Mouse (Mus musculus) midbrain, embryonic 13.5 days (tissue): ENCODE results near the gene Nsg1. TPM values are rescaled to one million over a fixed set of nuclear protein-coding genes. Genes with fewer than 3 reads are reported as not detected.

Experiments
- ATAC-seq: fragments of 200-750 bp; cut with Nextera tagmentation; 2 replicates; pipeline ENCODE4 v1.8.0; 2017; ENCODE audit warnings: mild to moderate bottlenecking, moderate TSS enrichment, moderate library complexity
- H3K27ac ChIP-seq: fragments of 300-500 bp; sonication (generic); 2 replicates; pipeline ENCODE4 v1.5.1; 2015; ENCODE audit warnings: inconsistent platforms, mild to moderate bottlenecking, moderate library complexity
- H3K27me3 ChIP-seq: fragments of 300-500 bp; sonication (generic); 2 replicates; pipeline ENCODE4 v1.6.1; 2015; ENCODE audit warnings: mild to moderate bottlenecking, inconsistent platforms
- H3K36me3 ChIP-seq: fragments of 300-500 bp; sonication (generic); 2 replicates; pipeline ENCODE4 v1.6.1; 2015; ENCODE audit warnings: mild to moderate bottlenecking, inconsistent platforms
- H3K4me1 ChIP-seq: fragments of 300-500 bp; sonication (generic); replicated peaks from 2 replicates; pipeline ENCODE4 v1.6.1; 2015; ENCODE audit warnings: inconsistent platforms
- H3K4me2 ChIP-seq: fragments of 300-500 bp; sonication (generic); replicated peaks from 2 replicates; pipeline ENCODE4 v1.6.1; 2015; ENCODE audit warnings: moderate library complexity, mild to moderate bottlenecking, inconsistent platforms
- H3K4me3 ChIP-seq: fragments of 300-500 bp; sonication (generic); replicated peaks from 2 replicates; pipeline ENCODE4 v1.5.1; 2015; ENCODE audit warnings: mild to moderate bottlenecking, inconsistent platforms
- H3K9ac ChIP-seq: fragments of 300-500 bp; sonication (generic); replicated peaks from 2 replicates; pipeline ENCODE4 v1.6.1; 2015; ENCODE audit warnings: mild to moderate bottlenecking, inconsistent platforms
- H3K9me3 ChIP-seq: fragments of 300-500 bp; sonication (generic); 2 replicates; pipeline ENCODE4 v1.6.1; 2016; ENCODE audit warnings: mild to moderate bottlenecking, inconsistent platforms
- WGBS: fragments of 180-500 bp; shearing (Covaris S2); methylation state at CpG from one replicate; pipeline ENCODE4 v1.1.7; 2015; 5-methylcytosine and 5-hydroxymethylcytosine counted together
- polyA plus RNA-seq: library from polyadenylated mRNA; unstranded; fragments of >200 nt; fragmentation: Nextera tagmentation; extraction: Ambion mirVana; gene quantifications from 2 replicates; pipeline ENCODE4 v1.2.1, GENCODE M21; 2015

Nsg1 gene
- polyA plus RNA-seq, 1 experiment from 2014 or later = 870 TPM

DNA sequence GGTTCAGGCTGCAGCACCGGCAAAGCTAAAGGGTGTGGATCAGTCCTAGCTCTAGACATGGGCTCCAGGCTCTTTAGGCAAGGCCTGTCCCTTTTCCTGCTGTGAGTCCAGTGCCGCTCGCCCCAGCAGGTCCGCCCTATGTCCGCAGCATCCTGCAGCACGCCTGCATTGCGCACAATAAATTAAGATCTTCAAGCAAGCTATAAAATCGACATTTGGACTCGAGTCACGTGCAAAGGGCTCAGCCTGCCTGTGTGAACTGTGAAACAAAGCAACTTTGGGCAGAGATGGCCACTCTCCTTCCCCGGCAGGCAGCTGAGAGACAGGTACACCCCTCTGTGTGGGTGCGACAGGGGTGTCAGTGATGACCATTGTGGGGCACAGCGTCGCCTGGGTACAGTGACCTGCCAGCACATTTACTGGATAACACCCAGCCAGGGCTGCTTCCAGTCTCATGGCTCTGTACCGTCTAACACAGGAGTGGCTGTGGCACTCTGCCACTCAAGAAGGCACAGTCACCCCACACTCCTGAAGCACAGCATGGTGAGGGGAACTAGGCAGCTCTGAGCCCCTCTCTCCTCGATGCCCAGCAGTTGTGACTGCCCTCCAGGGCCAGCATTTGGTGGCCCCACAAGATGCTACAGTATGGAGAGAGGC, 14.7 kb upstream of the Nsg1 start:
- H3K4me2 ChIP-seq = no peak overlapping the region
- H3K4me1 ChIP-seq = no peaks in the 10 kb centered on the region
- ATAC-seq = no peak
- no peak overlapping the region for H3K27ac ChIP-seq
- 0 out of 2 replicates have a peak, but pooled peaks cover 3% of the 10 kb centered on the region for H3K27me3 ChIP-seq
- no peak overlapping the region for H3K4me3 ChIP-seq
- H3K9me3 ChIP-seq = no peaks in the 10 kb centered on the region
- H3K9ac ChIP-seq = no peak overlapping the region
- no peaks in the 10 kb centered on the region for H3K36me3 ChIP-seq
- 83% methylated on average over 16 of the region's 16 CpGs for WGBS

DNA sequence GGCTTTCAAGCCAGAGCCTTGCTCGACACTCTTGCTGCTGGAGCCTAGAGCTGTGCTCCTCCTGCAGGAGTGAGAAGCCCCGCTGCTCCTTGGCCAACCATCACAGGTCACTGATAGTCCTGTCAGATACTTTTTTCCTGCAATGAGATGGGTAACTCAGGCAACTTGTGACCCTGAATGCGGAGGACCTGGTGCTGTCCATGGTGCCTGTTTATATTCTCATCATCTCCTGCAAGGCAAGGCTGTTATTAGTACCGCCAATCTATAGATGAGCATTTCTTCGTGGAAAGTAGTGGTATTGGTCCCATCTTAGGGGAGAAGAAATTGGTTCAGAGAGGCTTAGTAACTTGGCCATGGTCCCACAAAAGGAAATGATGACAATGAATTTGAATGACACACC, 14.1 kb upstream of the Nsg1 start:
- no peak for ATAC-seq
- Histone ChIP-seq H3K4me2 (no peak overlapping the region), H3K27me3 (0 out of 2 replicates have a peak, but pooled peaks cover 3% of the 10 kb centered on the region), H3K9me3 (no peaks in the 10 kb centered on the region), H3K4me3 (no peak overlapping the region), H3K27ac (no peak overlapping the region), H3K36me3 (no peaks in the 10 kb centered on the region), H3K4me1 (no peaks in the 10 kb centered on the region), H3K9ac (no peak overlapping the region)
- WGBS = 59% methylated on average over 5 of the region's 5 CpGs

- Histone ChIP-seq H3K4me2 (no peak overlapping the region), H3K4me3 (no peak overlapping the region), H3K4me1 (no peaks in the 10 kb centered on the region), H3K27me3 (0 out of 2 replicates have a peak, but pooled peaks cover 1% of the 10 kb centered on the region), H3K9ac (no peak overlapping the region), H3K9me3 (no peaks in the 10 kb centered on the region), H3K36me3 (no peaks in the 10 kb centered on the region), H3K27ac (no peak overlapping the region)
- ATAC-seq = peak; percentile 53; the same call in 1 of the 2 replicates
- 71% methylated on average over 11 of the region's 11 CpGs for WGBS
Measured at GRCm38 (mm10) chr5:38168497-38168896, 8.8 kb upstream of the Nsg1 start.

DNA sequence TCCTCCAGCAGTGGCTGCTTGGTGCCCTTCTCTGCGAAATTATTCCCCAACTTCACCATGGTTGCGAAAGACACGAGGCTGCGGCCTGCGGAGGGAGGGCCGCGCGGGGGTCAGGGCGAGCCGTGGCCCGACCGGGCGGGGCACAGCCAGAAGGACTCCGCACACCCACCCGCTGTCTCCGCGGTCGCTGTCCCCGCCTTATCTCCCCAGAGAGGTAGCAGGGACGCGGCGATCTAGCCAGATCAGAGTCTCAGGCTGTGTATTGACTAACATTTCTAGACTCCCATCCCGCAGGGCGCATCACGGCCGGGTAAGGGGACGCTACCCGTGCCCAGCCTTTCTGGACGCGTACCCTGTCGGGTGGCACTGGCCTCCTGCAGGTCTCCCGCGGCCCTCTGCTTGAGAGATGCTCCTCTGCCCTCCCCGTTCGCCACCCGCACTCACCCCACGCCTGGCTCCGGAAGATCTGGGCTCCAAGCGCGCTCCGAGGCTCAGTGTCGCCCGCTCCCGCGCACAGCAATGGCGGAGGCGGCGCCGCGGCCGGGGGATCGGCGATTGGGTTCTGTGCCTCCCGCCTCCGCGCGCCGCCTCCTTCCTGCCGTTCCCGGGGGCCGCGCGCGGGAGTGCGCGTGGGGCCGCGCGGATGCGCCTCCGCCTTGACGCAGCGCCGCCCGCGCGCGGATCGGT, 617 bp downstream of the Nsg1 start:
- Histone ChIP-seq H3K9ac (peak overlapping the region; percentile 100), H3K27ac (peak overlapping the region; percentile 97), H3K27me3 (peaks cover 15% of the 10 kb centered on the region; the same call in 1 of the 2 replicates), H3K9me3 (no peaks in the 10 kb centered on the region), H3K36me3 (peaks cover 35% of the 10 kb centered on the region), H3K4me3 (peak overlapping the region; percentile 96), H3K4me1 (peaks cover 48% of the 10 kb centered on the region), H3K4me2 (peak overlapping the region; percentile 85)
- peak; percentile 82 for ATAC-seq
- under 1% methylated on average over 69 of the region's 79 CpGs for WGBS

- Histone ChIP-seq H3K4me1 (peaks cover 54% of the 10 kb centered on the region), H3K27me3 (peaks cover 15% of the 10 kb centered on the region; the same call in 1 of the 2 replicates), H3K9me3 (no peaks in the 10 kb centered on the region), H3K27ac (peak overlapping the region; percentile 97), H3K36me3 (peaks cover 41% of the 10 kb centered on the region), H3K4me3 (peak overlapping the region; percentile 96), H3K4me2 (peak overlapping the region; percentile 85), H3K9ac (peak overlapping the region; percentile 100)
- WGBS = 1% methylated on average over 17 of the region's 17 CpGs
- ATAC-seq = peak; percentile 49
Measured at GRCm38 (mm10) chr5:38158501-38158946, 1.2 kb downstream of the Nsg1 start.

GRCm38 (mm10) chr5:38157481-38158020, 2.2 kb downstream of the Nsg1 start:
- H3K36me3 ChIP-seq = peaks cover 51% of the 10 kb centered on the region

DNA sequence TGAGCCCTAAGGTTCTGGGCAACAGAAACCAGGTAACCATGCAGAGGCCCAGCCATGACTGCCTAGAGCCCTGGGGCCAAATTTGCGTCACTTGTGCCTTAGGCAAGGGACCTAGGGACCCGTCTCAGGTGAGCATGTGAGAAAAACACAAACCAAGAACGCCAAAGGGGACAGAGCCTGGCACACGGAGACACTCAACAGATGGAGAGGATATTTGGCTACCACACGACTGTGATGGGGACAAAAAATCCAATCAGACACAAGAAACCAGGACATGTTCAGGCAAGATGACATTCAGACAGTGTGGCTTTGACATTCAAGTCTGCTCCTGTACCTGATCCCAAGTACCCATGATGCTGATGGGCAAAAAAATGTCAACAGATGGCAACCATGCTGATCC, 6.1 kb downstream of the Nsg1 start:
- peak overlapping the region; percentile 15; the same call in 1 of the 2 replicates for H3K9ac ChIP-seq
- no peaks in the 10 kb centered on the region for H3K9me3 ChIP-seq
- no peak overlapping the region for H3K4me3 ChIP-seq
- no peaks in the 10 kb centered on the region for H3K27me3 ChIP-seq
- no peak overlapping the region for H3K27ac ChIP-seq
- no peak for ATAC-seq
- peaks cover 80% of the 10 kb centered on the region for H3K4me1 ChIP-seq
- peaks cover 90% of the 10 kb centered on the region for H3K36me3 ChIP-seq
- H3K4me2 ChIP-seq = peak overlapping the region; percentile 41
- 93% methylated on average over 5 of the region's 5 CpGs for WGBS

More at GRCm38 (mm10) chr5:38157481-38158020, 2.2 kb downstream of the Nsg1 start:
- Histone ChIP-seq H3K4me2 (peak overlapping the region; percentile 85), H3K9ac (peak overlapping the region; percentile 100), H3K9me3 (no peaks in the 10 kb centered on the region), H3K27ac (peak overlapping the region; percentile 97), H3K4me3 (peak overlapping the region; percentile 96), H3K27me3 (peaks cover 15% of the 10 kb centered on the region; the same call in 1 of the 2 replicates), H3K4me1 (peaks cover 63% of the 10 kb centered on the region)
- WGBS = 58% methylated on average over 9 of the region's 9 CpGs
- no peak for ATAC-seq

GRCm38 (mm10) chr5:38152201-38153108, 7.3 kb downstream of the Nsg1 start:
- Histone ChIP-seq H3K27me3 (no peaks in the 10 kb centered on the region), H3K4me3 (peak overlapping the region; percentile 11; the same call in 1 of the 2 replicates), H3K4me1 (peaks cover 87% of the 10 kb centered on the region), H3K9ac (peak overlapping the region; percentile 15; the same call in 1 of the 2 replicates), H3K27ac (no peak overlapping the region), H3K9me3 (no peaks in the 10 kb centered on the region), H3K4me2 (peak overlapping the region; percentile 41), H3K36me3 (peaks cover 99% of the 10 kb centered on the region)
- 91% methylated on average over 10 of the region's 10 CpGs for WGBS
- no peak for ATAC-seq

DNA sequence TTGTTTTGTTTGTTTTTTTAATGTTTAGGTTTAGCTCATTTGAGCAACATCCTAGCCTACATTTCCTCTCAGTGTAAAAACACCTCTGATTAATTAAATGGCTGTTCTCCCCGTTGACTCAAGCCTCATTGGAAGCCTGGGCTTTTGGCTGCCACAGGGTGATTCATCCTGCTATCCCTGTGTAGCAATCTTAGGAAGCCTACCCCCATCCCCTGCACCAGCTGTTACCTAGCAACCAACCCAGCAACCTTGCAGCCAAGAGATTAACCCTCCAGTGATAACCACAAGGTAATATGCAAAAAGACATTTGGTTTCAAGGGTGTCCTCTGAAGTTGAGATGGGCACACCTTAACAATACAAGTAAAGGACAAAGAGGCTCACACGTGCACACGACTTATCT, 8.4 kb downstream of the Nsg1 start:
- peak overlapping the region; percentile 31; the same call in 1 of the 2 replicates for H3K27ac ChIP-seq
- 47% methylated on average over 3 of the region's 3 CpGs for WGBS
- H3K4me1 ChIP-seq = peaks cover 87% of the 10 kb centered on the region
- H3K9me3 ChIP-seq = no peaks in the 10 kb centered on the region
- peak overlapping the region; percentile 41 for H3K4me2 ChIP-seq
- peak; percentile 51; the same call in 1 of the 2 replicates for ATAC-seq
- peak overlapping the region; percentile 15; the same call in 1 of the 2 replicates for H3K9ac ChIP-seq
- 0 out of 2 replicates have a peak overlapping the region, but pooled peaks have one; percentile 11 for H3K4me3 ChIP-seq
- peaks cover 98% of the 10 kb centered on the region for H3K36me3 ChIP-seq
- H3K27me3 ChIP-seq = no peaks in the 10 kb centered on the region

GRCm38 (mm10) chr5:38146524-38146923, 13.2 kb downstream of the Nsg1 start:
- Histone ChIP-seq H3K4me1 (peaks cover 42% of the 10 kb centered on the region), H3K36me3 (peaks cover 98% of the 10 kb centered on the region), H3K4me3 (no peak overlapping the region), H3K9ac (no peak overlapping the region), H3K27ac (no peak overlapping the region), H3K27me3 (no peaks in the 10 kb centered on the region), H3K4me2 (no peak overlapping the region), H3K9me3 (no peaks in the 10 kb centered on the region)
- WGBS = 90% methylated on average over 6 of the region's 6 CpGs
- no peak for ATAC-seq

DNA sequence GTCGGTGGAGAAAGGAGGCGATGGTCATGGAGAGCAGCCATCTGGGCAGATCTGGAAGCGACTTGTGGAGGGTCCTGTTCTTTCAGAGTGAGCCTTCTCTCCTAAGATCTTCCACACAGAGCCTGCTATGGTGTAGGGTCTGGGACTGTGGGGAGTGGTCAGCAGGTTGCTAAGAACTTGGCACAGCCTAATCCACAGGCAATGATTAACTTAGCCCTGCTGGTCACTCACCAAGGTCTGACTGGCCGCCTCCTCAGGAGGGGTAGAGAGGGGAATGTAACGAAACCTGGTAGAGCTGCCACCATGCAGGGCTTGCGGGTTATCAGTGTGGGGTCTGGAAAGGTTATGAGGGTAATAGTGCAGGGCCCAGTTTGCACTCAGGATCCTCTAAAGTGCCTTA, 18.8 kb downstream of the Nsg1 start:
- H3K4me2 ChIP-seq = no peak overlapping the region
- WGBS = 94% methylated on average over 6 of the region's 6 CpGs
- no peaks in the 10 kb centered on the region for H3K4me1 ChIP-seq
- no peaks in the 10 kb centered on the region for H3K27me3 ChIP-seq
- no peaks in the 10 kb centered on the region for H3K9me3 ChIP-seq
- ATAC-seq = no peak
- H3K36me3 ChIP-seq = peaks cover 99% of the 10 kb centered on the region
- H3K4me3 ChIP-seq = no peak overlapping the region
- H3K27ac ChIP-seq = no peak overlapping the region
- H3K9ac ChIP-seq = no peak overlapping the region
